Mouse (Mus musculus) embryonic facial prominence, embryonic 12.5 days (tissue): ENCODE results near the gene Slfn4. TPM values are rescaled to one million over a fixed set of nuclear protein-coding genes. Genes with fewer than 3 reads are reported as not detected.
"Not testable (repeated sequence)": the region's sequence is repeated elsewhere in the genome, so short reads cannot be mapped to it uniquely, and the experiment has no call there.

Experiments used
- ATAC-seq: fragments of 200-750 bp; cut with Nextera tagmentation; 2 replicates; pipeline ENCODE4 v1.8.0; 2017; ENCODE audit not compliant: insufficient number of reproducible peaks, insufficient read depth, low FRiP score, low TSS enrichment
- H3K27ac ChIP-seq: fragments of 300-500 bp; sonication (generic); 2 replicates; pipeline ENCODE4 v1.5.1; 2016; ENCODE audit warnings: mild to moderate bottlenecking
- H3K27me3 ChIP-seq: fragments of 300-500 bp; sonication (generic); 2 replicates; pipeline ENCODE4 v1.6.1; 2016; ENCODE audit warnings: mild to moderate bottlenecking, moderate library complexity
- H3K36me3 ChIP-seq: fragments of 300-500 bp; sonication (generic); 2 replicates; pipeline ENCODE4 v1.6.1; 2016; ENCODE audit warnings: mild to moderate bottlenecking
- H3K4me1 ChIP-seq: fragments of 300-500 bp; sonication (generic); 2 replicates; pipeline ENCODE4 v1.6.1; 2016
- H3K4me2 ChIP-seq: fragments of 300-500 bp; sonication (generic); replicated peaks from 2 replicates; pipeline ENCODE4 v1.6.1; 2016; ENCODE audit warnings: mild to moderate bottlenecking, moderate library complexity
- H3K4me3 ChIP-seq: fragments of 300-500 bp; sonication (generic); 2 replicates; pipeline ENCODE4 v1.5.1; 2016; ENCODE audit warnings: mild to moderate bottlenecking
- H3K9ac ChIP-seq: fragments of 300-500 bp; sonication (generic); 2 replicates; pipeline ENCODE4 v1.6.1; 2016; ENCODE audit warnings: mild to moderate bottlenecking, moderate library complexity
- H3K9me3 ChIP-seq: fragments of 300-500 bp; sonication (generic); 2 replicates; pipeline ENCODE4 v1.6.1; 2016; ENCODE audit warnings: mild to moderate bottlenecking, moderate library complexity
- WGBS: fragments of 180-500 bp; shearing (Covaris S2); methylation state at CpG from one replicate; pipeline ENCODE4 v1.1.7; 2016; 5-methylcytosine and 5-hydroxymethylcytosine counted together
- polyA plus RNA-seq: library from polyadenylated mRNA; unstranded; fragments of >200 nt; fragmentation: Nextera tagmentation; extraction: Ambion mirVana; gene quantifications from 2 replicates; pipeline ENCODE4 v1.2.1, GENCODE M21; 2016

Slfn4 gene
- polyA plus RNA-seq, 1 experiment from 2014 or later: not detected

DNA sequence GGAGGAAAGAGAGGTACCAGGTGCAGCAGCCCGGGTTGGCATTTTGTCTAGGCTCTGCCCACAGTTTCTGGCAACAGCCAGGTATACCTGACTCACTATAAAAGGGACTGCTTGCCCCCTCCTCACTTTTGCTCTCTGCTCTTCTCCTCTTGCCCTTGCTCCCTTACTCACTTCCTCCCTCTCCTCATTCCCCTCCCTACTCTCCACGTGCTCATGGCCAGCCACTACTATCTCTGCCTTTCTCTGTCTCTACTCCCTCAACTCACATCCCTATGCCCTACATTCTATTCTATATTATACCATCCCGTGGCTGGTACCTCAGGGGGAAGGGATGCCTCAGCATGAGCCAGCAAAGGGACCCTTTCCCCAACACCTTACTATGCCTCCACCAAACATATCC, 49.8 kb downstream of the Slfn4 start:
- H3K4me1 ChIP-seq: no peaks in the 10 kb centered on the region
- no peaks in the 10 kb centered on the region for H3K9me3 ChIP-seq
- H3K36me3 ChIP-seq: no peaks in the 10 kb centered on the region
- 82% methylated on average over 3 of the region's 3 CpGs for WGBS
- H3K27me3 ChIP-seq: no peaks in the 10 kb centered on the region
- no peak overlapping the region for H3K27ac ChIP-seq
- no peak overlapping the region for H3K4me2 ChIP-seq
- H3K4me3 ChIP-seq: no peak overlapping the region
- ATAC-seq: no peak
- H3K9ac ChIP-seq: no peak overlapping the region

GRCm38 (mm10) chr11:83225371-83225960, 50.5 kb downstream of the Slfn4 start:
- no peak for ATAC-seq
- Histone ChIP-seq H3K4me2 (no peak overlapping the region), H3K4me3 (no peak overlapping the region), H3K36me3 (no peaks in the 10 kb centered on the region), H3K27ac (no peak overlapping the region), H3K9ac (no peak overlapping the region), H3K27me3 (no peaks in the 10 kb centered on the region), H3K9me3 (no peaks in the 10 kb centered on the region), H3K4me1 (no peaks in the 10 kb centered on the region)
- WGBS: 90% methylated on average over 9 of the region's 9 CpGs

- Histone ChIP-seq H3K9ac (no peak overlapping the region), H3K4me3 (no peak overlapping the region), H3K27me3 (no peaks in the 10 kb centered on the region), H3K4me2 (no peak overlapping the region), H3K36me3 (no peaks in the 10 kb centered on the region), H3K27ac (no peak overlapping the region), H3K9me3 (no peaks in the 10 kb centered on the region), H3K4me1 (no peaks in the 10 kb centered on the region)
- ATAC-seq: no peak
- WGBS: 86% methylated on average over 7 of the region's 7 CpGs
Observed at GRCm38 (mm10) chr11:83227926-83228723, 53.1 kb downstream of the Slfn4 start.

DNA sequence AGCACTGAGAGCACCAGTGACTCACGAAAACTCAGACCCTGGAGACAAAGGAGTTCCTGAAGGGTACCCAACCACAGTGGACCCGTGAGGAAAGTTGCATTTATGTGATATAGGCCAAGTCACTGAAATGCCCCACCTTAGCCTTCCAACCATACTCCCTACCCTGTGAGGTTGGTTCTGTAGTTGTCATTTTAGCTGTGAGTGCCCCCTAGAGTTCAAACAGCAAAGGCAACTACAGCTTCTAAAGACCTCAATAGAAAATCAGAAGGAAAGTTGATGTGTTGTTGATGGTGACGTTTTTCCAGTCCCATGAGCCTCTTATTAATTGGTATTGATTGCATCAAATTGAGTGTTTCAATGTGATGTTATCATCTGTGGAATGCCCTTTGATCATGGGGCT, 56.0 kb downstream of the Slfn4 start:
- no peak for ATAC-seq

GRCm38 (mm10) chr11:83233621-83234020, 58.6 kb downstream of the Slfn4 start:
- H3K4me3 ChIP-seq, H3K9me3 ChIP-seq, H3K9ac ChIP-seq, ATAC-seq, H3K4me1 ChIP-seq, H3K36me3 ChIP-seq, H3K4me2 ChIP-seq, H3K27ac ChIP-seq, H3K27me3 ChIP-seq: not testable (repeated sequence)
- WGBS: 33% methylated on average over 5 of the region's 5 CpGs

More for the DNA sequence above, 56.0 kb downstream of the Slfn4 start:
- Histone ChIP-seq H3K27me3 (no peaks in the 10 kb centered on the region), H3K4me2 (no peak overlapping the region), H3K36me3 (no peaks in the 10 kb centered on the region), H3K9me3 (no peaks in the 10 kb centered on the region), H3K9ac (no peak overlapping the region), H3K4me1 (no peaks in the 10 kb centered on the region), H3K27ac (no peak overlapping the region), H3K4me3 (no peak overlapping the region)
- 68% methylated on average over 3 of the region's 3 CpGs for WGBS

DNA sequence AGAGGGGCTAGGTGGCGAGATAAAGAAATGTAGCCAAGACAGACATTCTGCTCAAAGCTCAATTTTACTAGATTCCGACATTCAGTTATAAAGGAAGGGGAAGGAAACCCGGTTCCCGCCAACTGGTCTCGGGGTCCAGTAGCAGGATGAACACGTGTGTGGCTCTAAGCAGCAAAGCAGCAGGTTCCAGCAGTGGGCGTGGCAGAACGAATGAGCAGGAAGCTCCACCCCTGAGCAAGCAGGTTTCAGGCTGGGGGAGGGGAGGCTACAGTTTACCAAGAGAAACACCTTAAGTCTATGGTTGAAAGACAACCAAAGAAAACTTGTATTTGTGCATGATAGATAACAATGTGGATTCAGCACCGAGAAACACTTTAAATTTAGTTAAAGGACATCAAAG, 62.4 kb downstream of the Slfn4 start:
- WGBS: 86% methylated on average over 9 of the region's 9 CpGs
- ATAC-seq, H3K4me1 ChIP-seq, H3K27ac ChIP-seq, H3K9me3 ChIP-seq, H3K36me3 ChIP-seq, H3K4me3 ChIP-seq, H3K27me3 ChIP-seq, H3K4me2 ChIP-seq, H3K9ac ChIP-seq: not testable (repeated sequence)

DNA sequence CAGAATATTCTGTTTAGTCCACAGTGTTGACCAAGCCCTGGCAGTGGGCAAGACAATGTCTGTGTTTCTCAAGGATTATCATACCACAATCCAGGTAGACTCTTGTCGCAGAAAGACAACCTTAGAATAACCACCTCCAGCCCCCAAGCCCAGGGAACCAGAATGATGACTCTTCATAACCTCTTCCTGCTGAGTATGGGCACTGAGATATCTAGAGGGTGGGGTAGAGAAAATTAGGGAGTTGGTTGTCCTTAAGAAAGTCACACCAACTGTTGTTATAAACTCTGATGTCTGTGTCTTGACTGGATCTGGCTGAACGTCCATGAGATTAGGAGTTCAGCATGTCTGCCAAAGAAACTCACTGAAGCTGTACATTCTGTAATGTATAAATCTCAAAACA, 63.4 kb downstream of the Slfn4 start:
- Histone ChIP-seq H3K9ac (no peak overlapping the region), H3K27ac (no peak overlapping the region), H3K36me3 (no peaks in the 10 kb centered on the region), H3K27me3 (no peaks in the 10 kb centered on the region), H3K4me2 (no peak overlapping the region), H3K9me3 (no peaks in the 10 kb centered on the region), H3K4me3 (no peak overlapping the region), H3K4me1 (no peaks in the 10 kb centered on the region)
- ATAC-seq: no peak
- 86% methylated on average over 2 of the region's 2 CpGs for WGBS

DNA sequence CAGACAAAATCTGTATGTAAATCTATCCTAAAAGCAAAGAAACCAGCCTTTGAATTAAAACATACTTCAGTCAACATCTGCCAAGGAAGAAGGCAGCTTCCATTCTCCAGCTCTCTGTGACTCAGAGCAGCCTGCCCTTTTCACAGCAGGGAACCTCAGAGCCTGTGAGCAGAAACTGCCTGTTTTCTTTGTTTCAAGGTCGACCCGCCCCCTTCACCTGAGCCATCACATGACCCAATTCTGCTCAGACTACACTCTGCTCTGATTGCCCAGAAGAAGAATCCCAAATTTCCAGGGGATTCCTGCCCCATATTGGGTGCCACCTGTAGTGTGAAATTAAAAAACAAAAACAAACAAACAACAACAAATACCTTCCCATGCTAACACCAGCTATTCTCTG, 64.8 kb downstream of the Slfn4 start:
- no peaks in the 10 kb centered on the region for H3K36me3 ChIP-seq
- no peaks in the 10 kb centered on the region for H3K27me3 ChIP-seq
- H3K4me3 ChIP-seq: no peak overlapping the region
- no peak overlapping the region for H3K9ac ChIP-seq
- no peak overlapping the region for H3K27ac ChIP-seq
- no peak overlapping the region for H3K4me2 ChIP-seq
- no peaks in the 10 kb centered on the region for H3K9me3 ChIP-seq
- H3K4me1 ChIP-seq: no peaks in the 10 kb centered on the region
- 18% methylated on average over 2 of the region's 2 CpGs for WGBS
- ATAC-seq: no peak

Other genes starting within 250 kb of the Slfn4 start
- 1.2 and 1.3 TPM in 2 replicates for gene Slfn5, start 223.8 kb upstream of the Slfn4 start, polyA plus RNA-seq
- 18.1 and 19.2 TPM in 2 replicates for gene Slfn9, start 183.4 kb upstream of the Slfn4 start, polyA plus RNA-seq
- 0.20 and 0.64 TPM in 2 replicates for gene Slfn8, start 154.4 kb upstream of the Slfn4 start, polyA plus RNA-seq
- 1.6 and 1.7 TPM in 2 replicates for gene Slfn2, start 110.1 kb upstream of the Slfn4 start, polyA plus RNA-seq
- 0.12 TPM in 1 of 2 replicates, not detected in the other for gene Slfn1, start 58.3 kb upstream of the Slfn4 start, polyA plus RNA-seq
- 1.8 and 2.4 TPM in 2 replicates for gene Slfn3, start 16.1 kb downstream of the Slfn4 start, polyA plus RNA-seq
- 0.73 and 0.88 TPM in 2 replicates for gene Slfn14, start 111.5 kb downstream of the Slfn4 start, polyA plus RNA-seq
- gene Ap2b1, start 123.8 kb downstream of the Slfn4 start, polyA plus RNA-seq: 65.7 and 67.9 TPM in 2 replicates
- gene Pex12, start 127.4 kb downstream of the Slfn4 start, polyA plus RNA-seq: 14.9 and 15.5 TPM in 2 replicates
- 6.3 and 6.9 TPM in 2 replicates for gene Rasl10b, start 234.0 kb downstream of the Slfn4 start, polyA plus RNA-seq